Mouse (Mus musculus) urinary bladder, adult 18-20 months (tissue): ENCODE results near the gene Adamts17.

Experiments
- DNase-seq, 2 experiments: peaks; one replicate each; pipeline ENCODE4 v3.0.0; 2022; ENCODE audit warnings: low spot score in 2 of 2, mixed read lengths in 2 of 2

The Adamts17 gene

GRCm38 (mm10) chr7:66839463-66840007 is at the start of gene Adamts17:
TSS of gene Adamts17 (plus strand) at chr7:66839735.
- DNase-seq: peak; percentile 76 to 88

GRCm38 (mm10) chr7:66789860-66790748 is 49.4 kb upstream of the Adamts17 start:
- DNase-seq: peak; percentile 35 to 37

GRCm38 (mm10) chr7:66791022-66791421 is 48.5 kb upstream of the Adamts17 start:
- no peak for DNase-seq

GRCm38 (mm10) chr7:66796909-66797308 is 42.6 kb upstream of the Adamts17 start:
- no peak for DNase-seq

- DNase-seq: no peak
Observed at GRCm38 (mm10) chr7:66797345-66797744, 42.2 kb upstream of the Adamts17 start.

DNA sequence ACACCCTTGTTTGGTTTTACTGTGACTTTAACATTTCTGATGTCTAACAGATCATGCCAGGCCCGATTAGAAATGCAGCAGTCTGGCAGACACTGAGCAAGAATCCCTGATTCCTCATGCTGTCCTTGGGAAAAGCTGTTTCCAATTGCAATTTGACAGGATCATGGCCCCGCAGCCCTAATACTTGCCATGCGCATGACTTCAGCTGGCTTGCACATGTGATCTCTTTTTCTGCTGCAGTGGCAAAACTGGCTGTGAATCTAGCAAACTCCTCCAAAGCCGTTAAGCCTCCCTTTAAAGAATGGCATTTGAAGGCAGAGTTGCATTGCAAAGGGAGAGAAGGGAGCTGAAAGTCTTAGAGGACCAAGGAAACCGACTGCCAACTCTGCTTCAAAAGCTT is 40.7 kb upstream of the Adamts17 start:
- DNase-seq: no peak

DNA sequence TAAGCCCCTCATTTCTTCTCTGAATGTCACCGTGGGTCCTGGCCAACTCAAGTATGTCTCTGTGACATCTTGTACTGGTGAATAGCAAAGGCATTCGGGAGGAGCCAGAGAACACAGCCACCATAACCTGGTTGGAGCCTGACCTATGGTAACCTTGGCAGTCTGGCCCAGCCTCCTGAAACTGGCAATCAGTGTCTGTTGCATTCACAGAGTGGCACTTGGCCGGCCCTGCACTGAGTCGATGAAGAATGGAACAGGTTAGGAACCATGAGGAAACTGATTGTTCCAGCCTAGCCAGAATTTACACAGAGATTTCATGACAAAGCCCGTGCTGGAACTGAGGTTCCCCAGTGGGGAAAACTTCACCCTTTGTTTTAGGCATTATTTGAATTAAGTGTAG is 38.8 kb upstream of the Adamts17 start:
- DNase-seq: no peak

- no peak for DNase-seq
Observed at GRCm38 (mm10) chr7:66801785-66802184, 37.8 kb upstream of the Adamts17 start.

GRCm38 (mm10) chr7:66803798-66804197 is 35.7 kb upstream of the Adamts17 start:
- DNase-seq: no peak

- DNase-seq: no peak
Observed at GRCm38 (mm10) chr7:66806801-66807200, 32.7 kb upstream of the Adamts17 start.

DNA sequence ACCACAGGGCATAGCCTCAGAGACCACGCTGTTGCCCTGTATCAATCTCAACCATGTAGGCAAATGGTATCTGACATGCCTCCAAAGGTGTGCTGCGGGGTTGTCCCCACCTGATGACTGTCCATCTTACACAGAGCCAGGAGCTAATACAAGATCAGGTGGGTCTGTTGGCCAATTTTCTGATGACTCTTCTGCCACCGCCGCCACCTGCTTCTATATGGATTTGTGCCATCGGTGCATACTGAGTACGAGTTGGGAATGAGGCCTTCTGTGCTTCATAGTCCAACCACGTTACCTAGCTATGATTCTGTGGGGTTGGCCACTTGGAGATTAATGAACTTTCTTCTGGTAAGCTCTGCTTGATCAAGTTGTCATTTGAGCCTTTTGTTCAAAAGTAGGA is 29.1 kb upstream of the Adamts17 start:
- no peak for DNase-seq

GRCm38 (mm10) chr7:66811294-66811693 is 28.2 kb upstream of the Adamts17 start:
- DNase-seq: no peak

DNA sequence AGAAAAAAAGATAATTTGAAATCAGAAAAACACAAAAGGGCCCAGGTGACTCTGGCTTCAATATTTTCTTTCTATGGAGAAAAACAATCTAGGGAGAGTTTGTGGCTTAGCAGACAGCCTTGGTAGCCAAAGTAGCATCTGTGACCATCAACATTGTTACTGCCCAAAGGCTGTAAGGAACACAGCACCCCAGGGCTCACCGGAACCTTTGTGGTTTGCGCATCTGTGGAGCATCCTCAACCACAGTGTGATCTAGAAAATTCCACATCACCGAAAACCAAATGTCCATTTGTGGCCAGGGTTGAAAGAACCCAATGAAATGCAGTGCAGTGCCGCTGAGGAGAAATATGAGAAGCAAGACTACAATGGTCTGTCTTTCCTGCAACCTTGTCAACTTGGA is 27.2 kb upstream of the Adamts17 start:
- DNase-seq: no peak

GRCm38 (mm10) chr7:66812737-66813136 is 26.8 kb upstream of the Adamts17 start:
- no peak for DNase-seq

GRCm38 (mm10) chr7:66813172-66813571 is 26.4 kb upstream of the Adamts17 start:
- no peak for DNase-seq

- no peak for DNase-seq
Observed at GRCm38 (mm10) chr7:66815526-66815925, 24.0 kb upstream of the Adamts17 start.

DNA sequence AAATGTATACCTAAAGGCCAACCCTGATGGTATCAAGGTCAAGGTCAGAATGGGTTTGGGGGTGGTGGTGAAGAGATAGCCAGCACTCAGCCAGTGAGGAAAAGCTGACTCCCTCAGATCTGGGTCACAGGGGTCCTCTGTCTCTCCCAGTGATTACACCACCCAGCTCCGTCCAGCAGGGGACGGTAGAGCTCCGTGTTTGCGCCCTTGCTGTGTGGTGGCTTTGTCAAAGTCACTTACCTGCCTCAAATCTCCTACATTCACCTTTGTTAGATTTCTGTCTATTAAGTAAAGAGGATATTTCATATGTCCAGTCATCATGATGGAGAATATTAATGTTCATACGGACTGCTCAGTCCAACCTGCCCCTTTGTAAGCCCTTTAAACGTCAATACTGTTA is 19.5 kb upstream of the Adamts17 start:
- DNase-seq: no peak

- no peak for DNase-seq
Observed at GRCm38 (mm10) chr7:66830803-66831202, 8.7 kb upstream of the Adamts17 start.

GRCm38 (mm10) chr7:66831295-66831694 is 8.2 kb upstream of the Adamts17 start:
- DNase-seq: no peak

GRCm38 (mm10) chr7:66840008-66840719 is 629 bp downstream of the Adamts17 start:
- DNase-seq: peak; percentile 10 to 38

DNA sequence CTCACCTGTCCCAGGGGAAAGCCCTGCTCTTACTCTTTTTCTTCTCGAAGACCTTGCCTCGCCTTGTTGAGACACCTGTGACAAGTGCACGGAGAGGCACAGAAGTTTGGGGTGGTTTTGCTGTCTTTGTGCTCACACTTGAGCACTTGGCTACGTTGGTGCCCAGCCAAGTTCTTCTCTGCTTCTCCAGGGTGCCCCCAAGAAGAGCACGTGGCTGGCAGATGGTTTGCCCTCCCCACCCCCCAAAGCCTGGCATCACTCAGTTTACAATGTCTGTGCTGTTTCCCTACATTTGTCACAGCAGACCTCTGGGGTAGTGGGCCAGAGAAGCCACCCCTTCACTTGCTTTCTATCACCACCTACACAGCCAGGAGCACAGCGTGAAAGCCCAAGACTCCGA is 1.6 kb downstream of the Adamts17 start:
- DNase-seq: no peak

DNA sequence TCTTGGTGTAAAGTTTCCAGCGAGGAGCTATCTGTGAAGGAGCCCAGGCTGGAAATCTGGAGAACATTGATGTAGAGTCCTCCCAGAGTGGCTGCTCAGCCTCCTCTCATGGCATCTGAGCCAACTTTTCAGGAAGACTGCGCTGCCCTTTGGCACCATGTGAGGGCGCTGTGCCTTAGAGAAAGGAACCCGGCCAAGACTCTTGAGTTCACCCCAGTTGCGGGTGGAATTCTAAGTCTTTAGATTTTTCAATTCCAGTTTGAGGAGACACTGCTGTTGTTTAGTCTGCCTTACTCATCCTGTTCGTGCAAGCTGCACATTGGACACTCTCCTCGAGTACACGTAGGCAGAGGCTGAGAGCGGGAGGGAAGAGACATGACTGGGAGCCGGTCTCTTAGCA is 2.5 kb downstream of the Adamts17 start:
- DNase-seq: peak; percentile 53 to 68

- DNase-seq: no peak
Observed at GRCm38 (mm10) chr7:66843846-66844245, 4.3 kb downstream of the Adamts17 start.
